ENCODE assay signal across 17 mouse cellular contexts in genomic region chr11:34007616-34008015, GRCm38 (mm10). TPM values are rescaled to one million over a fixed set of nuclear protein-coding genes. Genes with fewer than 3 reads are reported as not detected.
"Had no signal": no experiment of that assay in that cellular context is flagged by ENCODE, and none has a peak within 500 bp of the region (broad histone marks: within the 10 kb centered on the region; RNA-seq: fewer than 3 reads in every experiment).

No protein-coding gene starts in this region.

- H3K4me2 ChIP-seq: lung, embryonic 15.5 days; midbrain, embryonic 11.5 days; midbrain, embryonic 13.5 days; midbrain, embryonic 15.5 days; neural tube, embryonic 12.5 days; stomach, embryonic 15.5 days had no signal

- H3K27me3 ChIP-seq: lung, embryonic 15.5 days; megakaryocyte, embryonic 14.5 days; midbrain, embryonic 13.5 days; neural tube, embryonic 12.5 days; stomach, embryonic 15.5 days had no signal

- ATAC-seq: lung, postnatal 0 days; midbrain, embryonic 15.5 days had no signal

- H3K27ac ChIP-seq: midbrain, embryonic 13.5 days; midbrain, embryonic 15.5 days; neural tube, embryonic 12.5 days; stomach, embryonic 15.5 days; stomach, postnatal 0 days had no signal

- H3K4me1 ChIP-seq: midbrain, embryonic 13.5 days; midbrain, embryonic 15.5 days; neural tube, embryonic 12.5 days had no signal

- H3K36me3 ChIP-seq: lung, embryonic 15.5 days; midbrain, embryonic 13.5 days; midbrain, embryonic 15.5 days; neural tube, embryonic 12.5 days; stomach, embryonic 15.5 days had no signal

- H3K9me3 ChIP-seq: lung, embryonic 15.5 days; megakaryocyte, embryonic 14.5 days; midbrain, embryonic 13.5 days; midbrain, embryonic 15.5 days; neural tube, embryonic 12.5 days; stomach, embryonic 15.5 days had no signal

- DNase-seq: lung, adult 2 months; lung, postnatal 14 days; right cerebral cortex, postnatal 14 days had no signal

- H3K9ac ChIP-seq: lung, embryonic 15.5 days; midbrain, embryonic 13.5 days; midbrain, embryonic 15.5 days; neural tube, embryonic 12.5 days; stomach, embryonic 15.5 days had no signal

- H3K4me3 ChIP-seq: lung, embryonic 15.5 days; midbrain, embryonic 13.5 days; midbrain, embryonic 15.5 days; neural tube, embryonic 12.5 days; stomach, embryonic 15.5 days had no signal

RNA-seq across cellular contexts. Expression of gene Kcnip1, which starts 14.7 kb away (rescaled TPM):
- total RNA-seq: megakaryocyte progenitor cell, adult 5-6 weeks; monocyte, adult 5-6 weeks; neutrophil, adult 5-6 weeks had no signal
- polyA plus RNA-seq: macrophage; spleen, adult 2 months had no signal

RNA-seq across cellular contexts. Expression of gene Kcnmb1, which starts 44.8 kb away (rescaled TPM):
- total RNA-seq: megakaryocyte progenitor cell, adult 5-6 weeks; monocyte, adult 5-6 weeks; neutrophil, adult 5-6 weeks had no signal
- polyA plus RNA-seq: macrophage had no signal
